Mouse (Mus musculus) common myeloid progenitor, adult 5-6 weeks (primary cell): Measurements from ENCODE around the gene Tpx2. TPM values are rescaled to one million over a fixed set of nuclear protein-coding genes. Genes with fewer than 3 reads are reported as not detected.

Source experiments
- ATAC-seq: replicated peaks from 2 replicates; pipeline ENCODE4 v1.8.0; 2016; ENCODE audit warnings: low read depth, mild to moderate bottlenecking, moderate TSS enrichment, inconsistent platforms; ENCODE audit not compliant: poor library complexity, severe bottlenecking
- total RNA-seq: library from RNA; stranded (forward); fragments of 200-1000, 187-1606 nt; gene quantifications from 2 replicates; pipeline ENCODE4 v1.2.3, GENCODE M21; 2017

The Tpx2 gene
- total RNA-seq, 1 experiment from 2014 or later: 104 TPM

DNA sequence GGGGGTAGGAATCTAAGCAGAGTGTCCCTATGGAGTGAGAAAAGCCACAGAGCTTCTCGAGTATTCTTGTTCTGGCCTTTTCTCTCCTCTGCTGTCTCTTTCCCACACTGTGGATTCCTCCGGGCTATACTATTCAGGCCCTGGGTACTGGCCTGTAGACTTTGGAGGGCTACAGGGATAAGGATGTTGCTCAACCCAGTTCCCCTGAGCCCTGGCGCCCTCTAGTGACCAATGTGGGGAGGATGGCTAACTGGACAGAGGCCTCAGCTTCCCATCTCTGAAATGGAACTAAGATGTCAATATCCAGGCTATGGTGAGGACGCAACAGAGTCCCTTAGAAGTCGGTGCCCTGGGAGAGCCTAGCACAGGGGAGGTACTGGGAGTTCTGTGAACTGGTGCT, 85.8 kb downstream of the Tpx2 start:
- ATAC-seq: peak; percentile 88

DNA sequence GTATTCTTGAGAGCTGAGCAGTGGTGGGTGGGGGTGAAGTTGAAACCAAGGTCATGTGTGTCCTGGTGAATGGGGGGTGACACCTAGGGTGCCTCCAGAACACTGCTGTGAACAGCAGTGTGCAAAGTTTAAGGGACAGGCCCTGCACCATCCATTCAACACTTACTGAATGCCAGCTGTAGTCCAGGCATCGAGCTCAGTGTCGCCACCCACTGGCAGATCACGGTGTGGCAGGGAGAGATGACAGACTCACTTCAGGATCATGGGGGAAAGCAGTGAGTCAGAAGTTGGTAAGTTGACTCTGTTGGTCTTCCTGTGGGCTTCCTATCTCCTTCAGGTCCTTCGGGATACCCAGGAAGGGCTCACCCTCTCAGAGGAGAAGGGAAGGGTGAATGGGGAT, 92.1 kb downstream of the Tpx2 start:
- ATAC-seq: peak; percentile 64

DNA sequence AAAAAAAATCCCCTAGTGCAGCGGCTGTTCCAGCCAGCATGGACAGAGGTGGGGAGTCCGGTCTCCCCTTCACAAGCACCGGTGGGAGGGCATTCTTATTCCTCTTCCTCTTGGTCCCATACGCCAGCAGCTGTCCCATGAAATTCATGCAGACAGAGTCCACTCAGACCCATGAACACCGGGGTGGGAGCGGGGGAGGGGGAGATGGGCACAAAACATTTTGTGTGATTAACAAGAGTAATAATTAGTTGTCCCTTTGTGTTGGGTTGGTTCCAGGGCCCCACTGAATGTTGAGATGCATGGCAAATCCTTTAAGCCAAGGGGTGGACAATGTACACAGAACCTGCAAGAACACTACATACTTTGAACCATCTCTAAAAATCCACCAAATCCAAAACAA, 93.3 kb downstream of the Tpx2 start:
- no peak for ATAC-seq

DNA sequence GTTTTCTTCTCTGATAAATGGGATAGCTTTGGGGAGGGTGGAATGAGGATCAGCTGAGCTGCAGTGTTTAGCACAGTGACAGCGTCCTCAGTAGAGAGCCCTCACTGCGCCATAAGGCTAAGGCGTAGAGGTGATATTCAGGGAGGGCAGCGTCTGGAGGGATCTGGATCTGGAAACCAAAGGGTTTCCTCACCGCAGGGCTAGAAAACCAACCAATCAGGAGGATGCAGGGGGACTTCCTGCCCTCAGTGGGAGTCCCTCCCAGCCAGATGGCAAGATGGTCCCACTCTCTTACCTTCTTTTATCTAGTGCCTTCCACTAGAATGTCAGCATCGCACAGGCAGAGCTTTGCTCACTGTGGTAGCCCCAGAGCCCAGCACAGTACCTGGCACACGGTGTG, 94.0 kb downstream of the Tpx2 start:
- no peak for ATAC-seq

DNA sequence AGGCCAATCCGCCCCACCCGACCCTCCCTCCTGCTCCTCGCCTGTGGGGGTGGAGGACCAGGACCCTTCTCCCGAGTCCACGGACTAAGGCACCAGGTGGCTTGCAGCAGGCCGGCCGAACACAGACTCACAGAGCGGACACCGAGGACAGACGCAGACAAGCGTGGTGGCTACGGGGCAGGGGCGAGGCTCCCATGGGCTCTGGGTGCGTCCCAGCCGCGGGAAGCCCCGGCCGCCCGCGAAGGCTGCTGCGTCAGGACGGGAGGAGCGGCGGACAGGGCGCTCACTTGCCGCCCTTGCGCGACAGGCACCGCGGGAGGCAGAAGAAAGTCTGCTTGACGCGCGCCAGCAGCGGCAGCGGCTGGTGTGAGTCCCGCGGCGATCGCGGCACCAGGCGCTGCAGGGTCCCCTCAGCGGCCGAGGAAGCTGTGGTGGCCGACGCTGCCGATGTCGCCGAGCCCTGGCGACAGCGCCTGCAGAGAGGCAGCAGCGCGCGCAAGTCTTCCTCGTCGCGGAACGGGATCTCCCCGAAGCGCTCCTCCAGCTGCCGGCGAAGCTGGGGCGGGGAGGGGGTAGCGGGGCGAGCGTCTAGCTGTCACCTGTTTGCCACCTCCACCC, 95.2 kb downstream of the Tpx2 start:
- ATAC-seq: 0 out of 2 replicates have a peak, but pooled peaks have one; percentile 21

DNA sequence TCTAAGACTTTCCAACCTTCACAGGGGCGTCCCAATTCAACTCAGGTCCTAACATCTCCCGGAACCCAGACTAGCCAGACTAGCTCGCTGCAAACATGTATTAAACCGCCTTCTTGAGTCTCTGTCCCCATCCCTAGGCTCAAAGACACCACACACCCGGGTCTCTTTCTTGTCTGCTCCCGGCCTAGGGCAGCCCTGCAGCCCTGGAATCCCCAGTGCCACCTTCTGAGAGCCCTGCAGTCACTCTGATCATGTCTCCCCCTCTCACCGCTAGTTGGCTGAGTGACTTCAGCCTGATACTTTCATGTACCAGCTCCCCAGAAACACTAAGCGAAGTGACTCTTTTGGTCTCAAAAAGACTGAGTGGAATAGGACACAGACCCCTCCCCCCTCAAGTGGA, 95.8 kb downstream of the Tpx2 start:
- ATAC-seq: no peak

DNA sequence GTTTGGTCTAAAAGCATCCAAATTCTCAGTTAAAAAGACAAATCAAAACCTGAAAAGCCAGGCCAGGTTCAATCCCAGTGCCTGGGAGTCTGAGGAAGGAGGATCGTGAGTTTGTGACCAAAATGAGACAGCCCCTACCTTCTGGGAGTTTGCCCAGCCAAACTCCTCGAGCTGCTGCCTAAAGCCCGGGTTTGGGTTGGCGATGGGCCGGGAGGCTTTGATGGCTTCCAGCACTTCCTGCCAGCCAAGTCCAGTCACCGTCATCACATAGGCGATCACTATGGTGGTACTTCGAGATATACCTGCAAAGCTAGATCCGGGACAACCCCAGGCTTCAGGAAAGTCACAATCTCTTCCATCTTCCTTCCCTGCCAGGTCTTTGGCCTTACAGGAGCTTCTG, 96.2 kb downstream of the Tpx2 start:
- no peak for ATAC-seq

Other genes starting within 250 kb of the Tpx2 start
- not detected in 2 replicates for gene Defb45, start 248.6 kb upstream of the Tpx2 start, total RNA-seq
- gene Defb36, start 243.6 kb upstream of the Tpx2 start, total RNA-seq: not detected in 2 replicates
- gene Defb25, start 224.9 kb upstream of the Tpx2 start, total RNA-seq: not detected in 2 replicates
- 0.50 TPM in 1 of 2 replicates, not detected in the other for gene Rem1, start 221.0 kb upstream of the Tpx2 start, total RNA-seq
- 68.2 and 70.3 TPM in 2 replicates for gene H13, start 178.5 kb upstream of the Tpx2 start, total RNA-seq
- gene Mcts2, start 160.9 kb upstream of the Tpx2 start, total RNA-seq: 3.8 and 10.0 TPM in 2 replicates
- 2.8 and 5.8 TPM in 2 replicates for gene Id1, start 111.7 kb upstream of the Tpx2 start, total RNA-seq
- 2.7 and 3.7 TPM in 2 replicates for gene Cox4i2, start 93.8 kb upstream of the Tpx2 start, total RNA-seq
- 8.4 and 11.8 TPM in 2 replicates for gene Bcl2l1, start 16.2 kb upstream of the Tpx2 start, total RNA-seq
- gene Mylk2, start 63.4 kb downstream of the Tpx2 start, total RNA-seq: not detected in 2 replicates
- not detected in 2 replicates for gene Foxs1, start 85.2 kb downstream of the Tpx2 start, total RNA-seq
- not detected in 2 replicates for gene Dusp15, start 103.7 kb downstream of the Tpx2 start, total RNA-seq
- 0.50 and 1.6 TPM in 2 replicates for gene Ttll9, start 114.5 kb downstream of the Tpx2 start, total RNA-seq
- 109 and 138 TPM in 2 replicates for gene Pdrg1, start 167.5 kb downstream of the Tpx2 start, total RNA-seq
- gene Xkr7, start 183.9 kb downstream of the Tpx2 start, total RNA-seq: not detected in 2 replicates
- gene Ccm2l, start 218.0 kb downstream of the Tpx2 start, total RNA-seq: 0.73 TPM in 1 of 2 replicates, not detected in the other